10 mouse cellular contexts compared by ENCODE assay signal in the genomic region with DNA sequence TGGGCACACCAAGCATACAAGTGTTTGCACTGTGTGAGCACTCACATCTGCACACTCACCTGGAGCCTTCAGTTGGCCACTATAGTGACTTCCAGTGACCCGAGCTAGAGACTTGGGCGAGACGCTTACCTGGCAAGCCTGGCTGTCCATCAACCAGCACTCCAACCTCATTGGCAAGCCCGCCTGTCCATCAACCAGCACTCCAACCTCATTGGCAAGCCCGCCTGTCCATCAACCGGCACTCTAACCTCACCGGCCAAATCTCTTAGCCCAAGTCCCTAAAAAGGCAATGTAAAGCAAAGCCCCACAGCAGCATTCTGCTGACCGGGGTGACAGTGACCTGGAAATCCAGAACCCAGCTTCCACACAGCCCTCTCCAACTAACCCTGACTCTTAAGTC. TPM values are rescaled to one million over a fixed set of nuclear protein-coding genes. Genes with fewer than 3 reads are reported as not detected.
A peak's percentile ranks its signal among the peaks of the same experiment; 100 is the strongest.
DNase-seq lines count a peak whose midpoint lies in the region; ATAC-seq and TF ChIP-seq lines count a peak whose summit lies in the region.
"Had no signal": no experiment of that assay in that cellular context is flagged by ENCODE, and none has a peak within 500 bp of the region (broad histone marks: within the 10 kb centered on the region; RNA-seq: fewer than 3 reads in every experiment).

No protein-coding gene starts in this region.

- no peak for TF ChIP-seq POLR2A in thymus, adult 2 months (IDR thresholded peaks at IDR 0.05; ENCODE audit: control insufficient read depth, extremely low read depth, insufficient read depth, low read length, poor library complexity)

- no peak overlapping the region for H3K27ac ChIP-seq in kidney, embryonic 15.5 days
- H3K27ac ChIP-seq in thymus, adult 2 months (ENCODE audit: control insufficient read depth, insufficient read depth, low read length), result no peak overlapping the region
- H3K27ac ChIP-seq: heart, embryonic 10.5 days; hindbrain, embryonic 12.5 days had no signal

- 86% methylated on average over 8 of the region's 8 CpGs for WGBS in kidney, embryonic 15.5 days
- WGBS in thymus, adult 2 months, result 91% methylated on average over 8 of the region's 8 CpGs

- peaks cover 8% of the 10 kb centered on the region; the same call in 1 of the 2 replicates for H3K4me1 ChIP-seq in kidney, embryonic 15.5 days
- no peaks in the 10 kb centered on the region for H3K4me1 ChIP-seq in thymus, adult 2 months (replicated peaks; ENCODE audit: control insufficient read depth, insufficient read depth, low read length)
- H3K4me1 ChIP-seq: hindbrain, embryonic 12.5 days had no signal

- H3K4me2 ChIP-seq in kidney, embryonic 15.5 days, result no peak overlapping the region
- H3K4me2 ChIP-seq: hindbrain, embryonic 12.5 days had no signal

- no peaks in the 10 kb centered on the region for H3K36me3 ChIP-seq in kidney, embryonic 15.5 days
- H3K36me3 ChIP-seq in thymus, adult 2 months (ENCODE audit: control insufficient read depth, insufficient read depth, low read length), result no peaks in the 10 kb centered on the region
- H3K36me3 ChIP-seq: heart, embryonic 10.5 days; hindbrain, embryonic 12.5 days had no signal

- no peak overlapping the region for H3K9ac ChIP-seq in kidney, embryonic 15.5 days
- H3K9ac ChIP-seq: hindbrain, embryonic 12.5 days; liver, postnatal 0 days had no signal

- peak; percentile 36 for DNase-seq in kidney, adult 18-20 months
- DNase-seq in thymus, postnatal 25 days, result peak; percentile 6
- DNase-seq in thymus, adult 2 months, result no peak
- peak; percentile 81 to 83 for DNase-seq in cerebellum, postnatal 10 days
- DNase-seq in frontal cortex, postnatal 14 days (ENCODE audit: low spot score in 2 of 2), result no peak
- DNase-seq: liver, postnatal 0 days had no signal

- TF ChIP-seq CTCF in thymus, adult 2 months (IDR thresholded peaks at IDR 0.05; ENCODE audit: borderline replicate concordance, control insufficient read depth, extremely low read depth, insufficient read depth, low read length, poor library complexity), result no peak

- ATAC-seq in kidney, embryonic 15.5 days (replicated peaks; ENCODE audit: low FRiP score), result no peak
- no peak for ATAC-seq in erythroid progenitor cell, adult 5-6 weeks (replicated peaks; ENCODE audit: low FRiP score, poor library complexity, severe bottlenecking)
- ATAC-seq: liver, postnatal 0 days had no signal

- H3K27me3 ChIP-seq in kidney, embryonic 15.5 days, result no peaks in the 10 kb centered on the region
- no peaks in the 10 kb centered on the region for H3K27me3 ChIP-seq in thymus, adult 2 months (ENCODE audit: control insufficient read depth, insufficient read depth, low read length)
- H3K27me3 ChIP-seq: hindbrain, embryonic 12.5 days had no signal

- no peaks in the 10 kb centered on the region for H3K9me3 ChIP-seq in kidney, embryonic 15.5 days (replicated peaks)
- H3K9me3 ChIP-seq: heart, embryonic 10.5 days; hindbrain, embryonic 12.5 days had no signal

- H3K4me3 ChIP-seq in kidney, embryonic 15.5 days (replicated peaks), result no peak overlapping the region
- no peak overlapping the region for H3K4me3 ChIP-seq in thymus, adult 2 months (ENCODE audit: control insufficient read depth, insufficient read depth, low read length)
- H3K4me3 ChIP-seq: heart, embryonic 10.5 days; hindbrain, embryonic 12.5 days had no signal

RNA-seq across cellular contexts. Expression of gene Pgbd5, which starts 24.5 kb away (rescaled TPM):
- polyA plus RNA-seq in kidney, embryonic 15.5 days (2015; fragmentation: Nextera tagmentation; extraction: Ambion mirVana), result 0.75 and 0.93 TPM in 2 replicates
- polyA plus RNA-seq in thymus, adult 2 months (2012; rRNA removed), result 0.22 and 0.68 TPM in 2 replicates
- total RNA-seq in erythroid progenitor cell, adult 5-6 weeks (2015; ENCODE audit: low replicate concordance), result not detected in 2 replicates
- not detected in 2 replicates for total RNA-seq in erythroid progenitor cell, adult 5-6 weeks (2017; ENCODE audit: low replicate concordance)

Comparison
In these comparisons a context has a peak if more than half of its experiments do, and no peak if none do; other contexts are left out.
1. DNase-seq: peak in kidney, adult 18-20 months (single experiment), thymus, postnatal 25 days (single experiment) and cerebellum, postnatal 10 days (2 of 2); none in thymus, adult 2 months (single experiment) and frontal cortex, postnatal 14 days (0 of 2).